Mouse (Mus musculus): ENCODE measurements around the gene Smco4.

DNA sequence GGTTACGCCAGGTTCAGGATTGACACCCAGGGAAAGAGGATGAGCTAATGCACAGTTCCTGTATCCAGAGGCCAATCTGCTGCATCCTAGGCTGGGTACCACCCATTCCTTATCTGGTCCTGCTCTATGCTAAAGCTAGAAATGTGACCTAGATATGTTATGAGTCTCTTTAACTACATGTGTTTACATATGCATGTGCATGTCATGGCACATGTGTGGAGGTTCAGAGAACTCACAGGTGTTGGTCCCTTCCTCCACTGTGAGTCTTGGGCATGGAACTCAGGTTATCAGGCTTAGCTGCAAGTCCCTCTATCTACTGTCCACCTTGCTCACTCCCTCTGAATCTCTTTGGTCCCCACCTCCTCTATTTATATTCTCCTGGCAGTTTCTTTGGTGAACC lies 92.7 kb downstream of the Smco4 start:
- TF ChIP-seq CTCF (IDR thresholded peaks at IDR 0.05; ENCODE audit: low read depth) (no peak), EP300 (IDR thresholded peaks at IDR 0.05; ENCODE audit: low read depth) (no peak)

Measured in liver, embryonic 14.5 days (tissue).